Mouse (Mus musculus) intestine, embryonic 16.5 days (tissue): ENCODE data around the gene Gstp3. TPM values are rescaled to one million over a fixed set of nuclear protein-coding genes. Genes with fewer than 3 reads are reported as not detected.
A peak's percentile ranks its signal among the peaks of the same experiment; 100 is the strongest.

Experiments
- ATAC-seq: fragments of 200-750 bp; cut with Nextera tagmentation; 2 replicates; pipeline ENCODE4 v1.8.0; 2017; ENCODE audit warnings: moderate TSS enrichment, moderate library complexity
- H3K27ac ChIP-seq: fragments of 300-500 bp; sonication (generic); 2 replicates; pipeline ENCODE4 v1.5.1; 2014; ENCODE audit warnings: mild to moderate bottlenecking, low read length
- H3K27me3 ChIP-seq: fragments of 300-500 bp; sonication (generic); replicated peaks from 2 replicates; pipeline ENCODE4 v1.6.1; 2014; ENCODE audit warnings: low read length, control low read depth, mixed read lengths; ENCODE audit not compliant: control insufficient read depth, insufficient read depth
- H3K36me3 ChIP-seq: fragments of 300-500 bp; sonication (generic); 2 replicates; pipeline ENCODE4 v1.6.1; 2014; ENCODE audit warnings: low read length, control low read depth; ENCODE audit not compliant: control insufficient read depth, insufficient read depth
- H3K4me1 ChIP-seq: fragments of 300-500 bp; sonication (generic); 2 replicates; pipeline ENCODE4 v1.6.1; 2014; ENCODE audit warnings: low read length, control low read depth, mixed read lengths; ENCODE audit not compliant: control insufficient read depth, insufficient read depth
- H3K4me2 ChIP-seq: fragments of 300-500 bp; sonication (generic); 2 replicates; pipeline ENCODE4 v1.6.1; 2014; ENCODE audit warnings: low read depth, low read length, control low read depth
- H3K4me3 ChIP-seq: fragments of 300-500 bp; sonication (generic); 2 replicates; pipeline ENCODE4 v1.5.1; 2014; ENCODE audit warnings: mild to moderate bottlenecking, low read length
- H3K9ac ChIP-seq: fragments of 300-500 bp; sonication (generic); 2 replicates; pipeline ENCODE4 v1.6.1; 2014; ENCODE audit warnings: low read depth, low read length
- H3K9me3 ChIP-seq: fragments of 300-500 bp; sonication (generic); 2 replicates; pipeline ENCODE4 v1.6.1; 2016; ENCODE audit warnings: low read length, control low read depth; ENCODE audit not compliant: control insufficient read depth
- whole genome bisulfite sequencing: fragments of 180-500 bp; shearing (Covaris S2); extraction: QIAGEN DNeasy Blood & Tissue Kit; methylation state at CpG from one replicate; pipeline ENCODE4 v1.1.7; 2014; 5-methylcytosine and 5-hydroxymethylcytosine counted together
- polyA plus RNA-seq: library from polyadenylated mRNA; unstranded; fragments of >200 nt; fragmentation: Nextera tagmentation; extraction: Ambion mirVana; gene quantifications from 2 replicates; pipeline ENCODE4 v1.2.1, GENCODE M21; 2015

Gene Gstp3
- polyA plus RNA-seq, 1 experiment from 2014 or later, result 15.1 TPM

DNA sequence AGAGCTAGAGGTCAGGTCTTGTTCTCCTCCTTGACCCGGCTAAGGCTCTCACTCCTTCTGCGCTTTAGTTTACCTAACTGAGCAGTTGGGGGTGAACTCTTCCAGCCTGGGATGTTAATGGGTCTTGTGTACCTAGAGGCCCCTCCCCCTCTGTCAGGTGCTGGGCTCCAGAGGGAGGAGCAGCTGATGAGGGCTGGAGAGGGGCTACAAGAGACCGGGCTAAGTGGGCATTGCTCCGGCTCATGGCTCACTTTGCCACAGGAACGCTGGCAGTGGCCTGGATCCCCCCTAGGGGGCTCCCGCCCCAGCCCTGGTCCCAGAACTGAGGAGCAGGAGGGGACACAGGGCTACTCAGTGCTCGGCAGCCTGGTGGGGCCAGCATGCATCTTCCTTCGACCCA lies 24.5 kb upstream of the Gstp3 start:
- Histone ChIP-seq H3K4me1 (no peaks in the 10 kb centered on the region), H3K36me3 (no peaks in the 10 kb centered on the region), H3K4me2 (no peak overlapping the region), H3K4me3 (no peak overlapping the region), H3K27ac (no peak overlapping the region), H3K27me3 (no peaks in the 10 kb centered on the region), H3K9ac (no peak overlapping the region; the same call in 1 of the 2 replicates), H3K9me3 (no peaks in the 10 kb centered on the region)
- ATAC-seq, result no peak
- WGBS, result 33% methylated on average over 8 of the region's 8 CpGs

DNA sequence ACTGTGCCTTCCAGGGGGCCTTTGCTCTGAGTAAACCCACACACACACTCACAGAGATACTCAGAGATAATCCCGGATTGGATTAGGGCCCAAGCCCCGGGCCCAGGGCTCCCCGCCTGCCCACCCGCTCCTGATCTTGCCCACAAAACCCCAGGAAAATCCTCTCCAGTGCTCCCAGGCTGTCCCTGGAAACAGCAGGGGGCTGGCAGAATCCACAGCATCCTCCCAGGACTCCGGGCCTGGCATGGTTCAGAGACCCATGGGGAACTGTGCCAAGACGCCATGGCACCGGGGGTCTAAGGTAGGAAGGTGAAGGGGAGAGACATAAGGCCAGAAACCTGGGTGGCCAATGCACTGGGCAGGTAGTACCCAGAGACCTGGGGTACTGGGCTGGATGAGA lies 23.9 kb upstream of the Gstp3 start:
- no peak overlapping the region for H3K27ac ChIP-seq
- ATAC-seq, result no peak
- H3K9ac ChIP-seq, result no peak overlapping the region
- no peak overlapping the region for H3K4me2 ChIP-seq
- H3K36me3 ChIP-seq, result no peaks in the 10 kb centered on the region
- no peaks in the 10 kb centered on the region for H3K9me3 ChIP-seq
- 83% methylated on average over 7 of the region's 7 CpGs for WGBS
- H3K4me3 ChIP-seq, result no peak overlapping the region
- no peaks in the 10 kb centered on the region for H3K27me3 ChIP-seq
- H3K4me1 ChIP-seq, result no peaks in the 10 kb centered on the region

DNA sequence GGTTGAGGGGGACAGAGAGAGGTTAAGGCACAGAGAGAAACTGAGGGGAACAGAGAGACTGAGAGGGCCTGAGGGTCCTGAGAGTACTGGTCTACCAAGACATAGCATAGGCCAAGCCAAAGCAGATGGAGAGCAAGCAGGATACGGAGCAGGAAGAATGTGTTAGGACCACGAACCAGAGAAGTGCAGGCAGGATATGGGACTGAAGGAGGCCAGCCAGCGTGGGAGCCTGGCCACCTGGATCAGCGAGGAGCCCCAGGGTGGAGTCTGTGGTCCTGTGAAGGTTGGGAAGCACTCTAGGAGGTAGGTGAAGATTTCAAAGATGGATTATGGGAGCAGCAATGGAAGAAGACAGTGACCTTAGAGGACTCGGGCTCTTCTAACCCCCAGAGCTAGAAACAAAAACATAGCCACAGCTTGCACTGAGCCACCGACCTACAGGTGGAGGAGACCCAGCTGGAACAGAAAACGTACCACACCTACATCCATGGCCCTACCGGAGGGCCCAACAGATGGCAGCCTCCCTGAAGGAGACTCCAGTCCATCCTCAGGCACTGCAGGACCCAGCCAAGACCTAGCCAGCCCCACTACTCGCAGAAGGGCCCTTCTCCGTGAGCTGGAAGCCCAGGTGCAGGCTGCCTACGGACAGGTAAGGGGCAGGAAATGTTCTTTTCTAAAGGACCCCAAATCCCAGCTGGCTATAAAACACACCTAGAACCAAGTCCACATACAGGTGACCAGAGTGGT lies 23.0 kb upstream of the Gstp3 start:
- Histone ChIP-seq H3K36me3 (no peaks in the 10 kb centered on the region), H3K27me3 (no peaks in the 10 kb centered on the region), H3K27ac (no peak overlapping the region), H3K4me2 (no peak overlapping the region), H3K9ac (no peak overlapping the region), H3K4me3 (no peak overlapping the region), H3K4me1 (no peaks in the 10 kb centered on the region), H3K9me3 (no peaks in the 10 kb centered on the region)
- WGBS, result 75% methylated on average over 11 of the region's 11 CpGs
- no peak for ATAC-seq

DNA sequence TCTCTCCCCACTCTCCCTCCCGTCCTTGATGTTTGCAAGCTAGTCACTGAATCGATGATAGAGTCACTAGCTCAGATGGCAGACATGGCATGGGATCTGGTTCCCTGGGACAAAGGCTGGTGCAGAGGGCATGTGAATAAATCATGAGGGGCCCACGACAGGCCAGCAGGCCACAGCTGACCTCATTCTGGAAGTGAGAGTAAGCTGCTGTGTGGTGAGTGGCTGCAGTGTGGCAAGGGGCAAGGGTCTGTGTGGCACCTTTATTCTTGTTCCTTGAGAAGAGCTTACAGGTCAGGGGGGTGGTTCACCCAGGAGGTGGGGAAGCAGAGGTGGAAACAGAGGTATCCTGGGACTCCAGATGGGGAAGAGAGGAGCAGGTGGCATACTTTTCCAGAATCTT lies 22.0 kb upstream of the Gstp3 start, which contains the start of gene Cabp2:
TSS of gene Cabp2 (plus strand) at position 185 of the 400 bp plus-strand sequence.
- no peaks in the 10 kb centered on the region for H3K9me3 ChIP-seq
- no peaks in the 10 kb centered on the region for H3K27me3 ChIP-seq
- no peaks in the 10 kb centered on the region for H3K4me1 ChIP-seq
- 66% methylated on average over 3 of the region's 3 CpGs for WGBS
- no peak within 1 kb of the TSS for H3K9ac ChIP-seq
- no peak for ATAC-seq
- H3K27ac ChIP-seq, result no peak within 1 kb of the TSS
- H3K4me2 ChIP-seq, result no peak within 1 kb of the TSS
- no peak within 1 kb of the TSS for H3K4me3 ChIP-seq
- H3K36me3 ChIP-seq, result no peaks in the 10 kb centered on the region

DNA sequence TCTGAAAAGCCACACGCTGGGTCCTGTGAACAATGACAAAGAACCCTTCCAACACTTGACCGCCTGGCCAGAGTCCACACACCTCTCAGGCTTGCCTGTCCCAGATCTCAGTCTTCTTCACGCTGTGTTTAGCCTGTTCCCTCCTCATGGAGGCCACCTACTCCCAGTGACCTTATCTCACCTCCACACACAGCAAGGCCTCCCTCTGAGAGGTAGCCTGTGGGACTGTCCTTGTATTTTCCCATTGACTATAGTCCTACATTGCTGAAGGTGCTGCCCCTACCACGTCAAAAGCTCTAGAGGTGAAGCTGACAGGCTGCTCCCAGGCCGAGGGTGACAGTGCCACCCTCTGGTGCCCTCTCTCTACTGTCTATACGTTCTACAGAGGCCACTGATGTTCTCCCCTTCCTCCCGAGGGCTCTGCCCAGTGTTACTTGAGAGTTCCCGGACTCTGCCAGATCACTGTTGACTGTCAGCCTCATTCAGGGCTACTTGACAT lies 21.2 kb upstream of the Gstp3 start:
- Histone ChIP-seq H3K27ac (no peak overlapping the region), H3K27me3 (no peaks in the 10 kb centered on the region), H3K9ac (no peak overlapping the region), H3K4me3 (no peak overlapping the region), H3K36me3 (no peaks in the 10 kb centered on the region), H3K4me1 (no peaks in the 10 kb centered on the region), H3K9me3 (no peaks in the 10 kb centered on the region), H3K4me2 (no peak overlapping the region)
- ATAC-seq, result peak; percentile 33; the same call in 1 of the 2 replicates
- 69% methylated on average over 8 of the region's 8 CpGs for WGBS

DNA sequence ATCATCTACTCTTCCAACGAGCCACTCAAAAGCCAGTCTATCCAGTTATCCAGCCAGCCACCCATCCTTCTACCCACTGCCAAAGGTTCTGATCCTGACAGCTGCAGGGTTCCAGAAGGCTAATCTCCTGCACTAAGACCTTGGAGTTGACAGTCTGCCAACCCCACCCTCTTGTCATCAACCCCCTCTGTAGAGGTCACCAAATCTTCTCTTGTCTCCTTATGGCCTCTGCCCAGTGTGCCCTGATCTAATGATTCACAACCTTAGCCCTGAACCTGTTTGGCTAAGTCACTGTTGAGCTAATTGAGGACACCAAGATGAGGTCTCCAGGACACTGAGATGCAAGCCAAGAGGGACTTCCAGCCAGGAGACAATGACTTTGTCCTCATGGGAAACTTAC lies 20.2 kb upstream of the Gstp3 start:
- no peak for ATAC-seq
- no peaks in the 10 kb centered on the region for H3K4me1 ChIP-seq
- no peaks in the 10 kb centered on the region for H3K9me3 ChIP-seq
- H3K4me3 ChIP-seq, result no peak overlapping the region
- no peak overlapping the region for H3K27ac ChIP-seq
- no peak overlapping the region for H3K4me2 ChIP-seq
- H3K9ac ChIP-seq, result no peak overlapping the region
- no peaks in the 10 kb centered on the region for H3K27me3 ChIP-seq
- H3K36me3 ChIP-seq, result no peaks in the 10 kb centered on the region
- 76% methylated on average over 1 of the region's 1 CpGs for WGBS

DNA sequence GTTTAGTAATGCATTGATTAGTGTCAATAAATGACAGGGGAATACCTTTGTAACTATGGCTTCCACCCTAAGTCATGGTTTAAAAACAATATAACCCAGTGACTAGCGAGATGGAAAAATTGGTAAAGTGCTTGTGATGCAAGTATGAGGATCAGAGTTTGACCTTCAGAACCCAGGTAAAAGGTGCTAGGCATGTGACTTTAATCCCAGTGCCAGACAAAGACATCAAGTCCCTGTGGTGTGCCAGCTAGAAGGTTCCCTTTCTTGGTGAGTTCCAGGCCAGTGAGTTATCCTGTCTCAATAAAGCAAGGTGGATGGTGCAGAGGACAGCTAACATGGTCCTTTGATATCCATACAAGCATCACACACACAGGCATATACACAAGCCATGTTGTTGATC lies 16.2 kb upstream of the Gstp3 start:
- Histone ChIP-seq H3K36me3 (no peaks in the 10 kb centered on the region), H3K9ac (no peak overlapping the region), H3K27ac (no peak overlapping the region), H3K4me2 (no peak overlapping the region), H3K27me3 (no peaks in the 10 kb centered on the region), H3K4me3 (no peak overlapping the region), H3K9me3 (no peaks in the 10 kb centered on the region), H3K4me1 (peaks cover 5% of the 10 kb centered on the region; the same call in 1 of the 2 replicates)
- ATAC-seq, result no peak
- WGBS, result 92% methylated on average over 1 of the region's 1 CpGs

DNA sequence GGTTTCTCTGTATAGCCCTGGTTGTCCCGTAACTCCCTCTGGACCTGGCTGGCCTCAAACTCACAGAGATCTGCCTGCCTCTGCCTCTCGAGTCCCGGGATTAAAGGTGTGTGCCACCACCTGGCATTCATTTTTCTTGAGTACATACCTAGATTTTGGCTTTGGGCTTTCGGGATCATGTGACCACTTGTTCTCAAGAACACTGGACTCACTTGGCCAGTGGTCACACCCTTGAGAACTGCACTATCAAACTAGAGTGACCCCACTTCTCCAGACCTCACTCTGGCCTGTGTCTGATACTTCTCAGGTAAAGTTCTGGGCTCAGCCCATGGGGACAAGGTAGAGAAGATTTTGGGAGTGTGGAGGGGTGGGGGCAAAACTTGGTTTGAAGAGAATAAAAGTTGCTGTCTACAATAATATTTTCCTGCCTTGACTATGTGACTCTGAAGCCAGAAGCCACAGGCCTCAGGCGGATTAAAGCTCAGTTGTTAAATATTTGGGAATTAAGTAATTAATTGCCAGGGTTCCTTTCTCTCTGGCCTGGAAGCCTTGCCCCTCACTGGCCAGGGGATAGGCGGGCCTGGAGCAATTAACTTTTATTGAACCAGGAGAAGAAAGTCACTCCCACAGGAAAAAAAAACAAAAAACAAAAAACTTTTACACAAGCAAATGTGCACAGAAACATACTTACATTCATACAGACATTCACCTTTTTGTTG lies 13.5 kb upstream of the Gstp3 start:
- Histone ChIP-seq H3K9me3 (no peaks in the 10 kb centered on the region), H3K9ac (no peak overlapping the region), H3K4me2 (no peak overlapping the region), H3K36me3 (no peaks in the 10 kb centered on the region), H3K4me3 (no peak overlapping the region), H3K27ac (no peak overlapping the region), H3K4me1 (peaks cover 8% of the 10 kb centered on the region; the same call in 1 of the 2 replicates), H3K27me3 (no peaks in the 10 kb centered on the region)
- ATAC-seq, result no peak
- 73% methylated on average over 6 of the region's 6 CpGs for WGBS

DNA sequence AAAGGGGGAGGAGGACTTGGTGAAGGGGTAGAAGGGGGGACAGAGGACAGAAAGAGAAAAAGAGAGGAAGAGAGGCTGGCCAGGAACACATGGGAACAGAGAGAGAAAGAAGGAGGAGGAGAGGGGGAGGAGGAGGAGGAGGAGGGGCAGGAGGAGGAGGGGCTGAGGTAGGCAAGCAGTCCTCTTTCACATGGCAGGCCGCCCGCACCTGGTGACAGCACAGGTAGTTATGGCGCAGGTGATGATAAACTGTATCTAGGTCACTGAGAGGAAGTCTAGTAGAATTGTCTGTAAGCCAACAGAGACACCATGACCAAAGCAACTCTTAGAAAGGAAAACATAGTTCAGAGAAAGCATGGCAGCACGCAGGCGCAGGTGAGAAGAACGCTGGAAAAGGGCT lies 12.0 kb upstream of the Gstp3 start:
- Histone ChIP-seq H3K36me3 (no peaks in the 10 kb centered on the region), H3K4me2 (no peak overlapping the region), H3K4me1 (peaks cover 8% of the 10 kb centered on the region; the same call in 1 of the 2 replicates), H3K9ac (no peak overlapping the region), H3K4me3 (no peak overlapping the region), H3K27ac (no peak overlapping the region), H3K27me3 (no peaks in the 10 kb centered on the region), H3K9me3 (no peaks in the 10 kb centered on the region)
- ATAC-seq, result no peak
- 91% methylated on average over 6 of the region's 6 CpGs for WGBS
